Mouse (Mus musculus) G1E (cell line): ENCODE measurements around the gene 1700016H13Rik. TPM values are rescaled to one million over a fixed set of nuclear protein-coding genes. Genes with fewer than 3 reads are reported as not detected.

ENCODE experiments used
- ATAC-seq: 2 replicates; pipeline ENCODE4 v1.8.0; 2016; ENCODE audit warnings: mild to moderate bottlenecking; ENCODE audit not compliant: insufficient number of reproducible peaks, poor library complexity, low FRiP score, severe bottlenecking; ENCODE audit errors: extremely low read depth
- DNase-seq: peaks from one replicate; pipeline ENCODE4 v3.0.0; 2012; ENCODE audit warnings: low spot score
- H3K27me3 ChIP-seq: 2 replicates; pipeline ENCODE4 v1.6.1; 2012; ENCODE audit warnings: mild to moderate bottlenecking, low read length, inconsistent platforms; ENCODE audit not compliant: insufficient read depth
- H3K36me3 ChIP-seq: replicated peaks from 2 replicates; pipeline ENCODE3; 2012; ENCODE audit warnings: mild to moderate bottlenecking, inconsistent platforms
- H3K4me1 ChIP-seq: 2 replicates; pipeline ENCODE4 v1.6.1; 2012; ENCODE audit warnings: low read depth, low read length, inconsistent platforms, mixed read lengths; ENCODE audit not compliant: insufficient read depth
- H3K4me3 ChIP-seq: 2 replicates; pipeline ENCODE4 v1.5.1; 2012; ENCODE audit warnings: low read depth, mild to moderate bottlenecking, inconsistent platforms, low read length, moderate library complexity, mixed read lengths
- H3K9me3 ChIP-seq: replicated peaks from 2 replicates; pipeline ENCODE4 v1.6.1; 2012; ENCODE audit warnings: inconsistent platforms
- CTCF ChIP-seq: IDR thresholded peaks from 2 replicates; pipeline ENCODE4 v1.5.1; 2012; ENCODE audit warnings: low read depth, low read length, inconsistent platforms, mixed read lengths
- GATA1 ChIP-seq: IDR thresholded peaks from 2 replicates; pipeline ENCODE4 v1.6.1; 2012; ENCODE audit warnings: borderline replicate concordance, low read length, inconsistent platforms, mixed read lengths
- GATA2 ChIP-seq: IDR thresholded peaks from 2 replicates; pipeline ENCODE4 v1.6.1; 2012; ENCODE audit warnings: low read depth, low read length, inconsistent platforms, borderline replicate concordance
- POLR2AphosphoS5 ChIP-seq: IDR thresholded peaks from 2 replicates; pipeline ENCODE4 v1.6.1; 2012; ENCODE audit warnings: low read depth, low read length, inconsistent platforms; ENCODE audit not compliant: insufficient replicate concordance
- TAL1 ChIP-seq: conservative IDR thresholded peaks from 2 replicates; pipeline ENCODE4 v1.6.1; 2012; ENCODE audit warnings: low read depth, low read length, inconsistent platforms, mixed read lengths
- polyA plus RNA-seq: library from polyadenylated mRNA; stranded (reverse); fragments of >175 nt; gene quantifications from 2 replicates; pipeline ENCODE4 v1.2.3, GENCODE M21; 2012
- total RNA-seq, 2 experiments: library from RNA; stranded (forward) in 1 of 2; stranded (reverse) in 1 of 2; fragments of 200-1000 nt in 1 of 2; fragments of >200 nt in 1 of 2; fragmentation: Nextera tagmentation in 1 of 2; gene quantifications; 2 replicates each; pipeline ENCODE4 v1.2.3; 2014 to 2017

Gene 1700016H13Rik
- total and polyA plus RNA-seq, 3 experiments: not detected

DNA sequence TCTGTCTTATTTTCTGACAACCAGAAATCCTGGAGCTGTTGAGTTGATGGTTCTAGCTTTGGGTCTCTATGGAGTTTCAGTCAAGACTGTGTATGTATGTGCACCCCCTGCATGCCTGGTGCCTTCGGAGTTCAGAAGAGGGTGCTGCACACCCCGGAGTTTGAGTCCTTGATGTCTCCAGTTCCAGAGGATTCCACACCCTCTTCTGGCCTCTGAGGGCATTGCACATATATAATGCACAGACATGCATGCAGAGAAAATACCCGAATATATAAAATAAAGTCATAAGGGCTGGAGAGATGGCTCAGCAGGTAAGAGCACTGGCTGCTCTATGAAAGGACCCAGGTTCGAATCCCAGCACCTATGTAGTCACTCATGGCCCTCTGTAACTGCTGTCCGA lies 3.1 kb upstream of the 1700016H13Rik start:
- no peak for TF ChIP-seq GATA1
- TF ChIP-seq TAL1: no peak
- no peak for TF ChIP-seq POLR2AphosphoS5
- TF ChIP-seq GATA2: no peak
- TF ChIP-seq CTCF: no peak
- H3K4me3 ChIP-seq: no peak overlapping the region
- H3K9me3 ChIP-seq: peaks cover 6% of the 10 kb centered on the region
- ATAC-seq: no peak
- H3K27me3 ChIP-seq: no peaks in the 10 kb centered on the region
- no peaks in the 10 kb centered on the region; the same call in 1 of the 2 replicates for H3K4me1 ChIP-seq
- DNase-seq: no peak
- H3K36me3 ChIP-seq: no peaks in the 10 kb centered on the region

DNA sequence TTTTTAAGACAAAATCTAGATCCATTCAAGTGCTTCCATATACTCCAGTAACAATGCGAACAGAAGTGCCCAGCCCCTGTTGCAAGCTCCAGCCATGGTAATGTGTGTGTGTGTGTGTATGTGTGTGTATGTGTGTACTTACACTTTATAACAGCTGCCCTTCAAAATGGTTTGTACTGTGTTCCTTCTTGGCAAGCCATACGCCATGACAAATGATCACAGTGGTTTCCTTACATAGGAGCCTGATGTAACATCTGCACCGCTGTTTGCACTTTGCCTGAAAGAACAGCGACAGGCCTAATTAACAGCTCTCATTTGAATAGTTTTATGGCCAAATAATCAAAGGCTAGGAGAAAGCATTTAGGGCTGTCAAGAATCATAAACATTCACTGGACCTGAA lies 1.0 kb downstream of the 1700016H13Rik start:
- H3K4me1 ChIP-seq: no peaks in the 10 kb centered on the region; the same call in 1 of the 2 replicates
- no peaks in the 10 kb centered on the region for H3K27me3 ChIP-seq
- TF ChIP-seq GATA1: no peak
- TF ChIP-seq POLR2AphosphoS5: no peak
- no peak for TF ChIP-seq CTCF
- no peak for TF ChIP-seq GATA2
- TF ChIP-seq TAL1: no peak
- H3K4me3 ChIP-seq: no peak overlapping the region
- DNase-seq: no peak
- no peaks in the 10 kb centered on the region for H3K36me3 ChIP-seq
- peaks cover 6% of the 10 kb centered on the region for H3K9me3 ChIP-seq
- no peak for ATAC-seq

DNA sequence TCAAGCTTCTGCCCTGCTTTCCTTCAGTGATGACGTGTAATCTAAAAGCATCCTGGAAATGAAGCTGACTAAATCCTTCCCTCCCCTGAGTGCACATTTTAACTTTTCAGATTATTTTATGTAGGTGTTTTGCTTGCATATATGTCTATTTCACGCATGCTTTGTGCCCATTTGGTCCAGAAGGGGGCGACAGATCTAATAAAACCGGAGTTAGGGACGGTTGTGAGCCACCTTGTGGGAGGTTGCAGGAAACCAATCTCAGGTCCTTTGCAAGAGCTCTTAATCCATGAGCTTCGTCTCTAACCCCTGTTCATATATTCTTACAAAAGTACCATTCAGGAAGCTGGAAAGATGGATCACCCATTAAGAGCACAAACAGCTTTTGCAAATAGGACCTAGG lies 1.6 kb downstream of the 1700016H13Rik start:
- no peak for TF ChIP-seq TAL1
- ATAC-seq: no peak
- peaks cover 6% of the 10 kb centered on the region for H3K9me3 ChIP-seq

DNA sequence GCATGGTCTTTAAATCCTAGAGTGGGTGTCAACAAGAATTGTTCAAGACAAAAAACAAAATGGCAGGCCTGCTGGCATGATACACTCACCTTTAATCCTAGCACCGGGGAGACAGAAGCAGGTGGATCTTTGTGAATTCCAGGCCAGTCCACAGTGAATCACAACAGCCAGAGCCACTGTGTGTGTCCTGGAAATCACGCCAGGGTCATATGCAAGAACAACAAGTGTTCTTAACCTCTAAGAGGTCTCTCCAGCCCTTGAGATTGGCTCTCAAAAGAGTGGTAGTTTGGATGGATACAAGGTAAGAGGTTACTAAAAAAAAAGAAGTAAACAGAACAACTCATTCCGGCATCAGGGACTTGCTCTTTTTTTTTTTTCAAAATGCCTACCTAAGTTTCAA lies 8.5 kb downstream of the 1700016H13Rik start:
- H3K27me3 ChIP-seq: no peaks in the 10 kb centered on the region
- no peak overlapping the region for H3K4me3 ChIP-seq
- ATAC-seq (no peak), DNase-seq (no peak)
- H3K36me3 ChIP-seq: no peaks in the 10 kb centered on the region
- H3K4me1 ChIP-seq: no peaks in the 10 kb centered on the region
- H3K9me3 ChIP-seq: no peaks in the 10 kb centered on the region
- TF ChIP-seq CTCF (no peak), TAL1 (no peak), GATA2 (no peak), POLR2AphosphoS5 (no peak), GATA1 (no peak)

More for the DNA sequence above, 1.6 kb downstream of the 1700016H13Rik start:
- no peaks in the 10 kb centered on the region for H3K27me3 ChIP-seq
- DNase-seq: no peak
- no peaks in the 10 kb centered on the region; the same call in 1 of the 2 replicates for H3K4me1 ChIP-seq
- no peak overlapping the region for H3K4me3 ChIP-seq
- H3K36me3 ChIP-seq: no peaks in the 10 kb centered on the region

DNA sequence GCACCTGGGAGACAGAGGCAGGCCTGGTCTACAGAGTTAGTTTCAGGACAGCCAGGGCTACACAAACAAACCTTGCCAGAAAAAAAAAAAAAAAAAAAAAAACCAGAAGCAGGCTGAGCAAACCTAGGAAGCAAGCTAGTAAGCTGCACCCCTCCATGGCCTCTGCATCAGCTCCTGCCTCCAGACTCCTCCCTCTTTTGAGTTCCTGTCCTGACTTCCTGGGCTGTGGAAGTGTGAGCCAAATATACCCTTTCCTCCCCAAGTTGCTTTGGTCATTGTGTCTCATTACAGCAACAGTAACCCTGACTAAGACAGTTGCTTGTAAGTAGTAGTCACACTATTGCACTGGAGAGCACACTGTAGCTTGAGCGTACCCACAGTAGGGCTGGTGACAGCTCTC lies 11.6 kb downstream of the 1700016H13Rik start:
- DNase-seq (no peak), ATAC-seq (no peak)
- Histone ChIP-seq H3K4me1 (no peaks in the 10 kb centered on the region), H3K4me3 (no peak overlapping the region), H3K27me3 (no peaks in the 10 kb centered on the region), H3K36me3 (no peaks in the 10 kb centered on the region), H3K9me3 (no peaks in the 10 kb centered on the region; the same call in 1 of the 2 replicates)
- TF ChIP-seq POLR2AphosphoS5: no peak
- TF ChIP-seq GATA2: no peak
- no peak for TF ChIP-seq GATA1
- no peak for TF ChIP-seq TAL1
- TF ChIP-seq CTCF: no peak

DNA sequence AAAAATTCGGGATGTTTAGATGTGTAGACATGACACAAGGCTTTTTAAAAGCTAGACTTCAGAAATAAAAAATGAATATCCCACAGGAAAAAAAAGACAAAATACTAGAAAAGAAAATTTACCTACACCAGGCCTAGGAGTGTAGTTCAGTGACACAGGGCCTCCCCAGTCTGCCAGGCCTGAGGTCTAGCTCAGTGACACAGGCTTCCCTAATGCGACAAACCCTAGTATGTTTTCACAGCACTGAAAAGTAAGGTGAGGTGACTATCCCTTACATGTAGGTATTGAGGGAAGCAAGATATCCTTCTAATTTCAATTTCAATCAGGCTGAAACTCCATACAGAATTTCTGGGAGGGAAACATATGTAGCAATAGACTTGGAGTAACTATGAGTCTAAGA lies 18.6 kb downstream of the 1700016H13Rik start:
- H3K4me1 ChIP-seq: no peaks in the 10 kb centered on the region
- no peak overlapping the region for H3K4me3 ChIP-seq
- TF ChIP-seq GATA1 (no peak), POLR2AphosphoS5 (no peak), CTCF (no peak), GATA2 (no peak), TAL1 (no peak)

DNA sequence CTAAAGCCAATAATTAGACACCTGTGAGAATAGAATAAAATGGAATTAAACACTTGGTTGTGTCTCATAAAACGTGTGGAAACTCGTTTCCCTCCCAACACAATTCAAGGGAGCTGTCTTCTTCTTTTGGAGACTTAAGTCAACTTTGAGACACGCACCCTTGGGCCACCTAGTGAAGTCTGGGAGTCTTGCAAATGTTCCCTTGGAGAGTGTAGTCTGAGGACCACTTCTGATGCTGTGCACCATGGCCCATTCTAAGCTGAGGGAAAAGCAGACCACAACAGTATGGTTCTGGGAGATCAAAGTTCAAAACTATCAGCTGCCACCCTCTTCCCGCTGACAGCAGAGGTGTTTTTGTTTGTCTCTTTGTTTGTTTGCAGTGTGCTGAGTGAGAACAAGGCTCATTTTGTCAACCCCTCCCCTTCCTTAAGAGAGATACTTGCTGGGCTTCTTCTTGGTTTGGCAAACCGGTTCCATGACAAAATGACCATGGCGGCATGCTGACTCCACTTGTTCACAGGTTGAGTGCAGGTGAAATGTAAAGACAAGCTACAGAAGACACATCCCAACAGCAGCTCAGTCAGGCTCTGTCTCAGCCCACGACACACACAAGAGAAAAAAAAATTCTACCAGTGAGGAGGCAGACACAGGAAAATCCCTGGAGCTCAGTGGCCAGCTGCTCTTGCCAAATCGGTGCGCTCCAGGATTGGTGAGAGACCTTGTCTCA lies 25.8 kb downstream of the 1700016H13Rik start:
- Histone ChIP-seq H3K9me3 (peaks cover 7% of the 10 kb centered on the region; the same call in 1 of the 2 replicates), H3K27me3 (no peaks in the 10 kb centered on the region), H3K36me3 (no peaks in the 10 kb centered on the region), H3K4me1 (no peaks in the 10 kb centered on the region), H3K4me3 (no peak overlapping the region)
- TF ChIP-seq CTCF: no peak
- TF ChIP-seq GATA2: no peak
- no peak for TF ChIP-seq TAL1
- no peak for TF ChIP-seq POLR2AphosphoS5
- no peak for TF ChIP-seq GATA1
- no peak for DNase-seq
- ATAC-seq: no peak

More for the DNA sequence above, 18.6 kb downstream of the 1700016H13Rik start:
- ATAC-seq: no peak
- no peaks in the 10 kb centered on the region for H3K27me3 ChIP-seq
- DNase-seq: no peak
- no peaks in the 10 kb centered on the region for H3K36me3 ChIP-seq
- no peaks in the 10 kb centered on the region; the same call in 1 of the 2 replicates for H3K9me3 ChIP-seq
